Mouse (Mus musculus): ENCODE data around the gene Tnrc18. TPM values are rescaled to one million over a fixed set of nuclear protein-coding genes. Genes with fewer than 3 reads are reported as not detected.

Gene Tnrc18
- total and polyA plus RNA-seq, 3 experiments, result 0.71 to 7.7 (median 5.2) TPM

DNA sequence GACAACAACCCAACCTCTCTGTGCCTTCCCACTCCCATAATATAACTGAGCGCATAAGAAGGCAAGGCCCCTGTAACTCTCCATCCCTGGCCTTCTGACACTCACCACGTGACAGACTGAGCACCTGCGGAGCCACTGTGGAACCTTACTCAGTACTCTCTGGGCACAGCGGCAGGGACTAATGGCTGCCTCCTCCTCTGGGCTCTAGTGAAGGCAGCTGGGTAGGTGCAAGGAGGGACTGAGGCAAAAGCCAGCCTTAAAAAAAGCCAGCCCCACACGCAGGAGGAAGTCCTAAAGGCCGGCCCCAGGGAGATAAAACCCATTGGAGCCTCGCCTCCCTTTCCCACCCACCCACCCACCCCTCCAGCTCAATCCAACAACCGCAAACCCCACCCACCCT lies 17.3 kb downstream of the Tnrc18 start:
- in situ Hi-C loops (cut with MboI; ENCODE audit: low pct_ligation_motif_present, low pct_unique_long_range_greater_than_20kb, low sequenced_read_pairs), result no loop called here
- H3K27ac ChIP-seq (ENCODE audit: insufficient read depth, low read depth), result no peak overlapping the region
- no peaks in the 10 kb centered on the region for H3K27me3 ChIP-seq (replicated peaks)
- H3K4me2 ChIP-seq (ENCODE audit: insufficient read depth, low read depth, poor library complexity, severe bottlenecking), result no peak overlapping the region
- H3K4me1 ChIP-seq (ENCODE audit: control insufficient read depth in 1 of 2, insufficient read depth in 2 of 2), result peaks cover 2 to 3% of the 10 kb centered on the region in 2 experiments; a peak in 1 of 4 replicates
- no peak overlapping the region for H3K9ac ChIP-seq (ENCODE audit: insufficient read depth, low read depth)
- no peaks in the 10 kb centered on the region for H3K79me2 ChIP-seq (replicated peaks; ENCODE audit: control insufficient read depth, extremely low read depth, insufficient read depth, poor library complexity, severe bottlenecking)
- no peaks in the 10 kb centered on the region for H3K9me3 ChIP-seq (replicated peaks; ENCODE audit: low read length)
- TF ChIP-seq EP300 (IDR thresholded peaks at IDR 0.05; ENCODE audit: low read length) (no peak), SIN3A (IDR thresholded peaks at IDR 0.05; ENCODE audit: low read length) (no peak), RAD21 (IDR thresholded peaks at IDR 0.05; ENCODE audit: low read depth, low read length) (no peak), GABPA (IDR thresholded peaks at IDR 0.05; ENCODE audit: insufficient replicate concordance, low read depth, low read length) (no peak), RCOR1 (conservative IDR thresholded peaks at IDR 0.05; ENCODE audit: low read depth, low read length) (no peak), PAX5 (IDR thresholded peaks at IDR 0.05; ENCODE audit: low read length) (no peak), UBTF (IDR thresholded peaks at IDR 0.05; ENCODE audit: low read depth, low read length) (no peak), CTCF (conservative IDR thresholded peaks at IDR 0.05 in 1 of 2, IDR thresholded peaks at IDR 0.05 in 1 of 2; ENCODE audit: low read depth in 2 of 2, low read length in 2 of 2) (no peak), JUN (IDR thresholded peaks at IDR 0.05; ENCODE audit: insufficient read depth, low read depth, low read length) (no peak), MYC (IDR thresholded peaks at IDR 0.05; ENCODE audit: low read depth, low read length) (no peak), JUND (conservative IDR thresholded peaks at IDR 0.05; ENCODE audit: low read depth, low read length) (no peak), MAX (IDR thresholded peaks at IDR 0.05; ENCODE audit: low read length) (no peak), USF2 (conservative IDR thresholded peaks at IDR 0.05; ENCODE audit: low read depth, low read length) (no peak), ZC3H11A (IDR thresholded peaks at IDR 0.05; ENCODE audit: low read depth, low read length) (no peak), TCF12 (IDR thresholded peaks at IDR 0.05; ENCODE audit: low read depth, low read length) (no peak)
- dilution Hi-C loops (cut with MboI; ENCODE audit: extremely low pct_ligation_motif_present, extremely low pct_unique_long_range_greater_than_20kb, low sequenced_read_pairs), result no loop called here
- H3K4me3 ChIP-seq (replicated peaks in 1 of 3; ENCODE audit: low read depth in 2 of 3, low read length in 2 of 3, poor library complexity in 1 of 3), result no peak overlapping the region
- DNase-seq (ENCODE audit: extremely low read depth), result no peak
- H3K36me3 ChIP-seq (replicated peaks in 1 of 2; ENCODE audit: control insufficient read depth in 1 of 2, insufficient read depth in 1 of 2, low read length in 1 of 2), result no peaks in the 10 kb centered on the region

DNA sequence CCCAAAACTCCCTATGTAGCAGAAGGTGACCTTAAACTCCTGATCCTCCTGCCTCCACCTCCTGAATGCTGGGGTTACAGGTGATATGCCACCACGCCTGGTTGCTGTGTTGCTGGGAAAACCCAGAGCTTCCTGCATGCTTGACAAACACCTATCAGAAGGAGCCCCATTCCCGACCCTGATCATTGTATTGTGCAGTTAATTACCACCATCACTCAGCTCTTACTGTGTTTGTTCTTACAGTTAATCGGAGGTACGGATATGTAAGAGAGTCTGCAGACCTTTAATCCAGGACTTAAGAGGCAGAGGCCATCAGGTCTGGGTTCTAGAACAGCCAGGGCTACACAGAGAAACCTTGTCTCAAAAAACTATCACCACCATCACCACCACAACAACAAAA lies 18.2 kb downstream of the Tnrc18 start:
- Histone ChIP-seq H3K9me3 (replicated peaks; ENCODE audit: low read length) (no peaks in the 10 kb centered on the region), H3K4me3 (replicated peaks in 1 of 3; ENCODE audit: low read depth in 2 of 3, low read length in 2 of 3, poor library complexity in 1 of 3) (no peak overlapping the region), H3K36me3 (replicated peaks in 1 of 2; ENCODE audit: control insufficient read depth in 1 of 2, insufficient read depth in 1 of 2, low read length in 1 of 2) (no peaks in the 10 kb centered on the region), H3K4me2 (ENCODE audit: insufficient read depth, low read depth, poor library complexity, severe bottlenecking) (no peak overlapping the region), H3K27ac (ENCODE audit: insufficient read depth, low read depth) (no peak overlapping the region), H3K9ac (ENCODE audit: insufficient read depth, low read depth) (no peak overlapping the region), H3K4me1 (ENCODE audit: control insufficient read depth in 1 of 2, insufficient read depth in 2 of 2) (peaks cover 4 to 6% of the 10 kb centered on the region in 2 experiments; a peak in 1 of 4 replicates), H3K79me2 (replicated peaks; ENCODE audit: control insufficient read depth, extremely low read depth, insufficient read depth, poor library complexity, severe bottlenecking) (no peaks in the 10 kb centered on the region), H3K27me3 (replicated peaks) (no peaks in the 10 kb centered on the region)
- in situ Hi-C loops (cut with MboI; ENCODE audit: low pct_ligation_motif_present, low pct_unique_long_range_greater_than_20kb, low sequenced_read_pairs), result no loop called here
- TF ChIP-seq CTCF (conservative IDR thresholded peaks at IDR 0.05 in 1 of 2, IDR thresholded peaks at IDR 0.05 in 1 of 2; ENCODE audit: low read depth in 2 of 2, low read length in 2 of 2) (no peak), ZKSCAN1 (IDR thresholded peaks at IDR 0.05; ENCODE audit: borderline replicate concordance, low read depth, low read length) (no peak), POLR2AphosphoS2 (IDR thresholded peaks at IDR 0.05; ENCODE audit: low read depth, low read length) (no peak), BHLHE40 (IDR thresholded peaks at IDR 0.05; ENCODE audit: low read depth, low read length) (no peak)
- DNase-seq (ENCODE audit: extremely low read depth), result no peak
- dilution Hi-C loops (cut with MboI; ENCODE audit: extremely low pct_ligation_motif_present, extremely low pct_unique_long_range_greater_than_20kb, low sequenced_read_pairs), result no loop called here

Data from CH12.LX (cell line).